Mouse (Mus musculus) forebrain, postnatal 0 days (tissue): ENCODE measurements around the gene Atpaf1. TPM values are rescaled to one million over a fixed set of nuclear protein-coding genes. Genes with fewer than 3 reads are reported as not detected.
A peak's percentile ranks its signal among the peaks of the same experiment; 100 is the strongest.

Experiments
- ATAC-seq: fragments of 200-750 bp; cut with Nextera tagmentation; 2 replicates; pipeline ENCODE4 v1.8.0; 2017; ENCODE audit warnings: mild to moderate bottlenecking, moderate library complexity
- DNase-seq: peaks from one replicate; pipeline ENCODE4 v3.0.0-alpha.2; 2015
- H3K27ac ChIP-seq: fragments of 300-500 bp; sonication (generic); 2 replicates; pipeline ENCODE4 v1.5.1; 2014; ENCODE audit warnings: low read depth, mild to moderate bottlenecking, antibody characterized with exemption, low read length, moderate library complexity, mixed read lengths
- H3K27me3 ChIP-seq: fragments of 300-500 bp; sonication (generic); 2 replicates; pipeline ENCODE4 v1.6.1; 2014; ENCODE audit warnings: mild to moderate bottlenecking, low read length, mixed read lengths; ENCODE audit not compliant: insufficient read depth
- H3K36me3 ChIP-seq: fragments of 300-500 bp; sonication (generic); 2 replicates; pipeline ENCODE4 v1.6.1; 2014; ENCODE audit warnings: mild to moderate bottlenecking, moderate library complexity; ENCODE audit not compliant: insufficient read depth
- H3K4me1 ChIP-seq: fragments of 300-500 bp; sonication (generic); 2 replicates; pipeline ENCODE4 v1.6.1; 2014; ENCODE audit warnings: antibody characterized with exemption; ENCODE audit not compliant: insufficient read depth
- H3K4me2 ChIP-seq: fragments of 300-500 bp; sonication (generic); 2 replicates; pipeline ENCODE4 v1.6.1; 2014; ENCODE audit warnings: low read depth, mild to moderate bottlenecking, moderate library complexity
- H3K4me3 ChIP-seq: fragments of 300-500 bp; sonication (generic); 2 replicates; pipeline ENCODE4 v1.5.1; 2014; ENCODE audit warnings: low read depth, low read length, mixed read lengths
- H3K9ac ChIP-seq: fragments of 300-500 bp; sonication (generic); 2 replicates; pipeline ENCODE4 v1.6.1; 2014; ENCODE audit warnings: mild to moderate bottlenecking
- H3K9me3 ChIP-seq: fragments of 300-500 bp; sonication (generic); 2 replicates; pipeline ENCODE4 v1.6.1; 2016; ENCODE audit warnings: low read length
- CTCF ChIP-seq: sonication (generic); IDR thresholded peaks from 2 replicates; pipeline ENCODE4 v1.5.1; 2016; ENCODE audit warnings: antibody characterized with exemption, control low read depth, low read depth
- WGBS: fragments of 180-500 bp; shearing (Covaris S2); extraction: QIAGEN DNeasy Blood & Tissue Kit; methylation state at CpG from one replicate; pipeline ENCODE4 v1.1.7; 2014; 5-methylcytosine and 5-hydroxymethylcytosine counted together
- polyA plus RNA-seq: library from polyadenylated mRNA; unstranded; fragments of >200 nt; fragmentation: Nextera tagmentation; extraction: Ambion mirVana; gene quantifications from 2 replicates; pipeline ENCODE4 v1.2.1, GENCODE M21; 2015
- total RNA-seq: library from RNA; depleted of rRNA; stranded (reverse); fragments of >200 nt; gene quantifications from 2 replicates; pipeline ENCODE4 v1.2.3, GENCODE M21; 2014; rRNA removed

The Atpaf1 gene
- total and polyA plus RNA-seq, 2 experiments from 2014 or later: 34.0 to 40.9 TPM

GRCm38 (mm10) chr4:115855609-115856008 lies 71.0 kb downstream of the Atpaf1 start:
- 18% methylated on average over 4 of the region's 4 CpGs for WGBS
- H3K27me3 ChIP-seq: no peaks in the 10 kb centered on the region
- H3K4me2 ChIP-seq: no peak overlapping the region
- DNase-seq (peak; percentile 49), ATAC-seq (peak; percentile 74; the same call in 1 of the 2 replicates)
- H3K27ac ChIP-seq: 0 out of 2 replicates have a peak overlapping the region, but pooled peaks have one; percentile 10
- H3K4me1 ChIP-seq: no peaks in the 10 kb centered on the region
- TF ChIP-seq CTCF: no peak
- H3K9ac ChIP-seq: no peak overlapping the region
- H3K9me3 ChIP-seq: no peaks in the 10 kb centered on the region
- no peak overlapping the region for H3K4me3 ChIP-seq
- H3K36me3 ChIP-seq: peaks cover 17% of the 10 kb centered on the region

- no peak overlapping the region for H3K27ac ChIP-seq
- DNase-seq: no peak
- TF ChIP-seq CTCF: no peak
- H3K4me2 ChIP-seq: no peak overlapping the region
- no peak for ATAC-seq
- 47% methylated on average over 4 of the region's 4 CpGs for whole genome bisulfite sequencing
- H3K36me3 ChIP-seq: peaks cover 16% of the 10 kb centered on the region
- H3K4me3 ChIP-seq: no peak overlapping the region
- no peaks in the 10 kb centered on the region for H3K27me3 ChIP-seq
- H3K9me3 ChIP-seq: no peaks in the 10 kb centered on the region
- H3K4me1 ChIP-seq: no peaks in the 10 kb centered on the region
- no peak overlapping the region for H3K9ac ChIP-seq
Measured at GRCm38 (mm10) chr4:115856282-115856681, 71.7 kb downstream of the Atpaf1 start.

- Histone ChIP-seq H3K4me1 (no peaks in the 10 kb centered on the region), H3K4me2 (no peak overlapping the region), H3K27me3 (no peaks in the 10 kb centered on the region), H3K9ac (no peak overlapping the region), H3K27ac (no peak overlapping the region), H3K4me3 (no peak overlapping the region), H3K9me3 (no peaks in the 10 kb centered on the region), H3K36me3 (peaks cover 12% of the 10 kb centered on the region; the same call in 1 of the 2 replicates)
- ATAC-seq (no peak), DNase-seq (no peak)
- no peak for TF ChIP-seq CTCF
- 82% methylated on average over 9 of the region's 9 CpGs for WGBS
Measured at GRCm38 (mm10) chr4:115857293-115857883, 72.8 kb downstream of the Atpaf1 start.

GRCm38 (mm10) chr4:115863352-115863751 lies 78.7 kb downstream of the Atpaf1 start:
- no peak for TF ChIP-seq CTCF
- no peaks in the 10 kb centered on the region for H3K9me3 ChIP-seq

GRCm38 (mm10) chr4:115863880-115864279 lies 79.3 kb downstream of the Atpaf1 start:
- TF ChIP-seq CTCF: no peak
- peaks cover 7% of the 10 kb centered on the region; the same call in 1 of the 2 replicates for H3K36me3 ChIP-seq
- no peak for DNase-seq
- no peak for ATAC-seq
- no peaks in the 10 kb centered on the region for H3K9me3 ChIP-seq
- no peak overlapping the region for H3K4me2 ChIP-seq
- H3K27ac ChIP-seq: no peak overlapping the region
- no peak overlapping the region for H3K4me3 ChIP-seq
- H3K27me3 ChIP-seq: no peaks in the 10 kb centered on the region
- WGBS: 49% methylated on average over 10 of the region's 10 CpGs
- no peaks in the 10 kb centered on the region for H3K4me1 ChIP-seq
- H3K9ac ChIP-seq: no peak overlapping the region

More at GRCm38 (mm10) chr4:115863352-115863751, 78.7 kb downstream of the Atpaf1 start:
- DNase-seq (no peak), ATAC-seq (no peak)
- Histone ChIP-seq H3K4me3 (no peak overlapping the region), H3K36me3 (peaks cover 7% of the 10 kb centered on the region; the same call in 1 of the 2 replicates), H3K27me3 (no peaks in the 10 kb centered on the region), H3K4me2 (no peak overlapping the region), H3K27ac (no peak overlapping the region), H3K9ac (no peak overlapping the region), H3K4me1 (no peaks in the 10 kb centered on the region)
- 63% methylated on average over 7 of the region's 7 CpGs for WGBS

Other genes starting within 250 kb of the Atpaf1 start
- gene Cyp4a31, start 221.2 kb upstream of the Atpaf1 start, total RNA-seq: not detected in 2 replicates
- not detected in 2 replicates for gene Cyp4a31, start 221.2 kb upstream of the Atpaf1 start, polyA plus RNA-seq
- not detected in 2 replicates for gene Cyp4a32, start 183.8 kb upstream of the Atpaf1 start, total RNA-seq
- gene Cyp4a32, start 183.8 kb upstream of the Atpaf1 start, polyA plus RNA-seq: not detected in 2 replicates
- gene Cyp4b1, start 137.1 kb upstream of the Atpaf1 start, total RNA-seq: 0.77 and 1.7 TPM in 2 replicates
- 1.2 and 1.8 TPM in 2 replicates for gene Cyp4b1, start 137.1 kb upstream of the Atpaf1 start, polyA plus RNA-seq
- 12.0 and 14.9 TPM in 2 replicates for gene Efcab14, start 47.1 kb upstream of the Atpaf1 start, total RNA-seq
- gene Efcab14, start 47.1 kb upstream of the Atpaf1 start, polyA plus RNA-seq: 9.1 and 14.6 TPM in 2 replicates
- 0.95 TPM in 1 of 2 replicates, not detected in the other for gene Tex38, start 3.8 kb upstream of the Atpaf1 start, total RNA-seq
- gene Tex38, start 3.8 kb upstream of the Atpaf1 start, polyA plus RNA-seq: 0.43 and 0.59 TPM in 2 replicates
- gene Mob3c, start 43.3 kb downstream of the Atpaf1 start, total RNA-seq: 3.0 and 9.0 TPM in 2 replicates
- gene Mob3c, start 43.3 kb downstream of the Atpaf1 start, polyA plus RNA-seq: 1.6 and 3.0 TPM in 2 replicates
- gene Mknk1, start 54.4 kb downstream of the Atpaf1 start, total RNA-seq: 18.9 and 19.8 TPM in 2 replicates
- gene Mknk1, start 54.4 kb downstream of the Atpaf1 start, polyA plus RNA-seq: 22.8 and 24.3 TPM in 2 replicates
- gene Kncn, start 99.6 kb downstream of the Atpaf1 start, total RNA-seq: 0.38 TPM in 1 of 2 replicates, not detected in the other
- 0.10 and 0.44 TPM in 2 replicates for gene Kncn, start 99.6 kb downstream of the Atpaf1 start, polyA plus RNA-seq
- 1.3 and 1.4 TPM in 2 replicates for gene 6430628N08Rik, start 105.9 kb downstream of the Atpaf1 start, total RNA-seq
- 0.54 and 0.62 TPM in 2 replicates for gene 6430628N08Rik, start 105.9 kb downstream of the Atpaf1 start, polyA plus RNA-seq
- 0.15 TPM in 1 of 2 replicates, not detected in the other for gene Dmbx1, start 155.1 kb downstream of the Atpaf1 start, total RNA-seq
- gene Dmbx1, start 155.1 kb downstream of the Atpaf1 start, polyA plus RNA-seq: 0.18 and 0.23 TPM in 2 replicates
- 28.8 and 42.7 TPM in 2 replicates for gene Faah, start 233.1 kb downstream of the Atpaf1 start, total RNA-seq
- gene Faah, start 233.1 kb downstream of the Atpaf1 start, polyA plus RNA-seq: 22.0 and 25.4 TPM in 2 replicates